Mouse (Mus musculus) small intestine, adult 10 weeks (tissue): ENCODE results near the gene Olfr872. TPM values are rescaled to one million over a fixed set of nuclear protein-coding genes. Genes with fewer than 3 reads are reported as not detected.

Experiments
- polyA plus RNA-seq: library from polyadenylated mRNA; stranded (reverse); fragments of 350-450 nt; fragmentation: Illumina TruSeq; extraction: RNeasy Lipid Tissue Mini Kit (QIAGEN cat#74804); gene quantifications from one replicate; pipeline ENCODE4 v1.2.3, GENCODE M21; 2014; ENCODE audit warnings: low replicate concordance

The Olfr872 gene
- not detected for polyA plus RNA-seq

GRCm38 (mm10) chr9:20236819-20237218 is at the start of gene Olfr872:
Gene Olfr872 (plus strand): TSS chr9:20237119.

GRCm38 (mm10) chr9:20211907-20212306 is 25.0 kb upstream of the Olfr872 start, which contains the start of gene Olfr871:
Gene Olfr871 (plus strand): TSS chr9:20212207.

GRCm38 (mm10) chr9:20282051-20282450 is 45.1 kb downstream of the Olfr872 start, which contains the start of gene Olfr39:
Gene Olfr39 (plus strand): TSS chr9:20282351.

GRCm38 (mm10) chr9:20298232-20298631 is 61.3 kb downstream of the Olfr872 start, which contains the start of gene Olfr873:
Gene Olfr873 (plus strand): TSS chr9:20298532.

Other genes starting within 250 kb of the Olfr872 start
- not detected for gene Olfr866, start 209.1 kb upstream of the Olfr872 start, polyA plus RNA-seq
- not detected for gene Olfr867, start 179.6 kb upstream of the Olfr872 start, polyA plus RNA-seq
- not detected for gene Olfr868, start 138.5 kb upstream of the Olfr872 start, polyA plus RNA-seq
- gene Olfr869, start 108.1 kb upstream of the Olfr872 start, polyA plus RNA-seq: not detected
- gene Olfr870, start 63.1 kb upstream of the Olfr872 start, polyA plus RNA-seq: not detected
- not detected for gene Olfr871, start 24.9 kb upstream of the Olfr872 start, polyA plus RNA-seq
- not detected for gene Olfr39, start 45.2 kb downstream of the Olfr872 start, polyA plus RNA-seq
- gene Olfr873, start 61.4 kb downstream of the Olfr872 start, polyA plus RNA-seq: not detected
- gene Olfr18, start 99.0 kb downstream of the Olfr872 start, polyA plus RNA-seq: not detected
- gene Zfp560, start 148.1 kb downstream of the Olfr872 start, polyA plus RNA-seq: 18.2 TPM
- gene Zfp26, start 223.0 kb downstream of the Olfr872 start, polyA plus RNA-seq: 18.8 TPM